ENCODE assay signal across 19 mouse cellular contexts in the genomic region with DNA sequence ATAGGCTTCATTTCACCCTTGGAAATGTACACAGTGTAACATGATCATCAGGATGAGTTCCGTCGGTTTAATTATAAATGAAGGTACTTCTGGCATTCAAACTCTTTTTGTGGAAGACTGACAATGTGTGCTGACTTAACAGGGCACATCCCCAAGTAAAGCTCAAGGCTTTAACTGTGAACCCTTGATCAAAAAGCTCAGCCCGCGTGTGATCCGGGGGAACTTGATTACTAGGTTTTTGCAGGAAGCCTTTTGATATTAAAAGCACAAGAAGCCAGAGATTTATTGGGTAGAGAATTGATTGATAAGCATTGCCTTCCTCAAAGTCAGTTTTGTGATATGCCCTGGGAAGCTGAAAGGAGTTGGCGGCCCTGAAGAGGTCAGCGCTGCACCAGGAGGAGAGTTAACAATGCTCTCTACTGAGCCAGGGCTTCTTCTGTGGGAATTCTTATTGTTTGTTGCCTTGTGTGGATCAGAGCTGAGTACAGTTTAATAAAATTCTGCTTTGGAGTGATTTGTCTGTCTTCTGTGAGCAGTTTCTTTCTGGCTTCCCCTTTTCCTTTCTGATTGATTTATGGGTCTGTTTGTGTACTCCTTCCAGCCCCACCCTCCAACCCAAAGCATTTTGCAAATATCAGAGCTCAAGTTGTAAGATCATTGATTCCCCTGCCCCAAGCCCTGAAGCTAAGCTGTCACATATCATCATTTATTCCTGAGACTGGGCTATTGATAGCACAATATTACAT.
DNase-seq lines count a peak whose midpoint lies in the region; ATAC-seq lines count a peak whose summit lies in the region.
"Had no signal": no experiment of that assay in that cellular context is flagged by ENCODE, and none has a peak within 500 bp of the region (broad histone marks: within the 10 kb centered on the region; RNA-seq: fewer than 3 reads in every experiment).

No protein-coding gene starts in this region.

- H3K27me3 ChIP-seq in midbrain, embryonic 11.5 days (ENCODE audit: control insufficient read depth, insufficient read depth, low read length) = no peaks in the 10 kb centered on the region
- H3K27me3 ChIP-seq in midbrain, embryonic 10.5 days (ENCODE audit: low read depth, poor library complexity, severe bottlenecking) = no peaks in the 10 kb centered on the region
- H3K27me3 ChIP-seq: embryonic facial prominence, embryonic 15.5 days; hindbrain, embryonic 15.5 days had no signal

- H3K4me1 ChIP-seq in midbrain, embryonic 11.5 days (ENCODE audit: control insufficient read depth, insufficient read depth, low read length) = no peaks in the 10 kb centered on the region
- H3K4me1 ChIP-seq in midbrain, embryonic 10.5 days = peaks cover 13% of the 10 kb centered on the region
- H3K4me1 ChIP-seq: embryonic facial prominence, embryonic 15.5 days; heart, embryonic 10.5 days had no signal

- no peaks in the 10 kb centered on the region for H3K9me3 ChIP-seq in midbrain, embryonic 11.5 days (ENCODE audit: control insufficient read depth, low read length)
- H3K9me3 ChIP-seq in midbrain, embryonic 10.5 days (replicated peaks) = no peaks in the 10 kb centered on the region
- H3K9me3 ChIP-seq: embryonic facial prominence, embryonic 15.5 days; forebrain, embryonic 10.5 days; heart, embryonic 10.5 days; hindbrain, embryonic 15.5 days had no signal

- no peak overlapping the region for H3K27ac ChIP-seq in midbrain, embryonic 11.5 days (ENCODE audit: low read depth, low read length)
- H3K27ac ChIP-seq in midbrain, embryonic 10.5 days (replicated peaks) = no peak overlapping the region
- H3K27ac ChIP-seq: embryonic facial prominence, embryonic 15.5 days; forebrain, embryonic 10.5 days; heart, embryonic 10.5 days; hindbrain, embryonic 15.5 days had no signal

- H3K4me3 ChIP-seq in midbrain, embryonic 11.5 days (ENCODE audit: low read depth, low read length) = no peak overlapping the region
- no peak overlapping the region for H3K4me3 ChIP-seq in midbrain, embryonic 10.5 days
- H3K4me3 ChIP-seq: embryonic facial prominence, embryonic 15.5 days; forebrain, embryonic 10.5 days; heart, embryonic 10.5 days; hindbrain, embryonic 15.5 days had no signal

- no peaks in the 10 kb centered on the region for H3K36me3 ChIP-seq in midbrain, embryonic 11.5 days (ENCODE audit: control insufficient read depth, insufficient read depth, low read length)
- H3K36me3 ChIP-seq in midbrain, embryonic 10.5 days = no peaks in the 10 kb centered on the region
- H3K36me3 ChIP-seq: embryonic facial prominence, embryonic 15.5 days; forebrain, embryonic 10.5 days; heart, embryonic 10.5 days; hindbrain, embryonic 15.5 days had no signal

- WGBS in midbrain, embryonic 11.5 days = 51% methylated on average over 7 of the region's 7 CpGs
- 50% methylated on average over 7 of the region's 7 CpGs for WGBS in midbrain, embryonic 10.5 days

- ATAC-seq in midbrain, embryonic 11.5 days (ENCODE audit: low FRiP score) = no peak
- no peak for ATAC-seq in activated CD4-positive, CD25-positive, alpha-beta regulatory T cell, adult 4 months

- no peak overlapping the region for H3K9ac ChIP-seq in midbrain, embryonic 11.5 days (ENCODE audit: low read length)
- H3K9ac ChIP-seq: embryonic facial prominence, embryonic 15.5 days; hindbrain, embryonic 15.5 days had no signal

- peak; percentile 31 for DNase-seq in embryo, embryonic 10 days (ENCODE audit: low spot score)
- DNase-seq in embryo, embryonic 9.5 days (ENCODE audit: extremely low spot score) = no peak
- DNase-seq in midbrain, embryonic 11.5 days (ENCODE audit: low spot score, missing footprints) = peak; percentile 59
- DNase-seq in midbrain, embryonic 10.5 days (ENCODE audit: low spot score) = no peak
- peak; percentile 16 for DNase-seq in kidney, postnatal 10 days
- no peak for DNase-seq in gastrocnemius, adult 18-20 months (ENCODE audit: low spot score)
- no peak for DNase-seq in right cerebral cortex, postnatal 25 days
- DNase-seq: adrenal gland, postnatal 10 days; cerebellum, adult 11-12 months; gastrocnemius, postnatal 14 days; heart, postnatal 10 days; left cerebral cortex, postnatal 4 days; lung, adult 18-20 months; right cerebral cortex, postnatal 14 days had no signal

- H3K4me2 ChIP-seq in midbrain, embryonic 11.5 days = no peak overlapping the region
- H3K4me2 ChIP-seq: embryonic facial prominence, embryonic 15.5 days; hindbrain, embryonic 15.5 days had no signal

Comparison
In these comparisons a context has a peak if more than half of its experiments do, and no peak if none do; other contexts are left out.
1. DNase-seq: peak in embryo, embryonic 10 days (single experiment), midbrain, embryonic 11.5 days (single experiment) and kidney, postnatal 10 days (single experiment); none in embryo, embryonic 9.5 days (single experiment), midbrain, embryonic 10.5 days (single experiment), gastrocnemius, adult 18-20 months (single experiment) and right cerebral cortex, postnatal 25 days (single experiment).